Mouse (Mus musculus) MEL (cell line): Measurements from ENCODE around the gene Phyh. TPM values are rescaled to one million over a fixed set of nuclear protein-coding genes. Genes with fewer than 3 reads are reported as not detected.

ENCODE experiments used
- DNase-seq: peaks from one replicate; pipeline ENCODE4 v3.0.0; 2011; ENCODE audit warnings: low read depth, low spot score
- H3K27ac ChIP-seq: 2 replicates; pipeline ENCODE4 v1.5.1; 2012; ENCODE audit warnings: low read depth, mild to moderate bottlenecking, control low read depth, low read length, moderate library complexity; ENCODE audit not compliant: control insufficient read depth
- H3K27me3 ChIP-seq, 2 experiments: fragments of 150-350 bp in 1 of 2; sonication (generic) in 1 of 2; 2 replicates each; pipeline ENCODE4 v1.6.1; 2012; ENCODE audit warnings: low read length in 2 of 2, mild to moderate bottlenecking in 2 of 2, improper control_type of control experiment in 1 of 2, moderate library complexity in 1 of 2; ENCODE audit not compliant: insufficient read depth in 2 of 2, control insufficient read depth in 1 of 2
- H3K36me3 ChIP-seq, 2 experiments: 2 replicates each; pipeline ENCODE4 v1.6.1; 2012 to 2014; ENCODE audit warnings: low read length in 2 of 2, improper control_type of control experiment in 1 of 2, inconsistent platforms in 1 of 2, mild to moderate bottlenecking in 1 of 2; ENCODE audit not compliant: insufficient read depth in 2 of 2, control insufficient read depth in 1 of 2
- H3K4me1 ChIP-seq, 2 experiments: fragments of 150-350 bp in 1 of 2; sonication (generic) in 1 of 2; 2 replicates each; pipeline ENCODE4 v1.6.1; 2012; ENCODE audit warnings: low read length in 2 of 2, improper control_type of control experiment in 1 of 2, mild to moderate bottlenecking in 1 of 2; ENCODE audit not compliant: insufficient read depth in 2 of 2, control insufficient read depth in 1 of 2
- H3K4me3 ChIP-seq, 2 experiments: fragments of 150-350 bp in 1 of 2; sonication (generic) in 1 of 2; 2 replicates each; pipeline ENCODE4 v1.5.1; 2012; ENCODE audit warnings: low read depth in 2 of 2, low read length in 2 of 2, mild to moderate bottlenecking in 2 of 2, moderate library complexity in 2 of 2, control low read depth in 1 of 2, improper control_type of control experiment in 1 of 2; ENCODE audit not compliant: control insufficient read depth in 1 of 2, insufficient read depth in 1 of 2
- H3K79me2 ChIP-seq: 2 replicates; pipeline ENCODE4 v1.6.1; 2012; ENCODE audit warnings: mild to moderate bottlenecking, low read length, moderate library complexity; ENCODE audit not compliant: control insufficient read depth, poor library complexity, insufficient read depth
- H3K9ac ChIP-seq: 2 replicates; pipeline ENCODE4 v1.6.1; 2012; ENCODE audit warnings: low read depth, mild to moderate bottlenecking, control low read depth, low read length, moderate library complexity; ENCODE audit not compliant: control insufficient read depth, poor library complexity, severe bottlenecking
- H3K9me3 ChIP-seq: fragments of 150-350 bp; sonication (generic); replicated peaks from 2 replicates; pipeline ENCODE4 v1.6.1; 2012; ENCODE audit warnings: mild to moderate bottlenecking, low read length, improper control_type of control experiment, moderate library complexity; ENCODE audit not compliant: insufficient read depth
- CHD1 ChIP-seq: IDR thresholded peaks from 2 replicates; pipeline ENCODE4 v1.6.1; 2012; ENCODE audit warnings: low read depth, mild to moderate bottlenecking, inconsistent platforms, low read length, improper control_type of control experiment
- CHD2 ChIP-seq: IDR thresholded peaks from 2 replicates; pipeline ENCODE4 v1.6.1; 2011; ENCODE audit warnings: low read length, improper control_type of control experiment
- E2F4 ChIP-seq: IDR thresholded peaks from 2 replicates; pipeline ENCODE4 v1.6.1; 2011; ENCODE audit warnings: low read depth, low read length, improper control_type of control experiment, borderline replicate concordance
- ELF1 ChIP-seq: IDR thresholded peaks from 2 replicates; pipeline ENCODE4 v1.6.1; 2014; ENCODE audit warnings: low read depth, mild to moderate bottlenecking, inconsistent platforms, low read length, improper control_type of control experiment, moderate library complexity
- GABPA ChIP-seq: IDR thresholded peaks from 2 replicates; pipeline ENCODE4 v1.6.1; 2012; ENCODE audit warnings: low read depth, mild to moderate bottlenecking, inconsistent platforms, low read length, improper control_type of control experiment, moderate library complexity
- GATA1 ChIP-seq: IDR thresholded peaks from 2 replicates; pipeline ENCODE4 v1.6.1; 2011; ENCODE audit warnings: low read depth, low read length, improper control_type of control experiment
- MAFK ChIP-seq: IDR thresholded peaks from 2 replicates; pipeline ENCODE4 v1.6.1; 2011; ENCODE audit warnings: low read depth, mild to moderate bottlenecking, low read length, improper control_type of control experiment, borderline replicate concordance
- MEF2A ChIP-seq: IDR thresholded peaks from 2 replicates; pipeline ENCODE4 v1.6.1; 2014; ENCODE audit warnings: low read depth, mild to moderate bottlenecking, inconsistent platforms, low read length, improper control_type of control experiment; ENCODE audit not compliant: poor library complexity, insufficient replicate concordance, severe bottlenecking; ENCODE audit errors: extremely low read depth
- MXI1 ChIP-seq: IDR thresholded peaks from 2 replicates; pipeline ENCODE4 v1.6.1; 2011; ENCODE audit warnings: mild to moderate bottlenecking, low read depth, low read length, improper control_type of control experiment
- MYB ChIP-seq: IDR thresholded peaks from 2 replicates; pipeline ENCODE4 v1.6.1; 2011; ENCODE audit warnings: mild to moderate bottlenecking, low read depth, low read length, improper control_type of control experiment
- NELFE ChIP-seq: IDR thresholded peaks from 2 replicates; pipeline ENCODE4 v1.6.1; 2011; ENCODE audit warnings: low read depth, low read length, improper control_type of control experiment
- RAD21 ChIP-seq: IDR thresholded peaks from 2 replicates; pipeline ENCODE4 v1.6.1; 2011; ENCODE audit warnings: mild to moderate bottlenecking, low read depth, low read length, improper control_type of control experiment
- RCOR1 ChIP-seq: IDR thresholded peaks from 2 replicates; pipeline ENCODE4 v1.6.1; 2012; ENCODE audit warnings: low read depth, mild to moderate bottlenecking, inconsistent platforms, low read length, improper control_type of control experiment
- TAL1 ChIP-seq: IDR thresholded peaks from 2 replicates; pipeline ENCODE4 v1.6.1; 2012; ENCODE audit warnings: mild to moderate bottlenecking, inconsistent platforms, low read length, moderate library complexity, mixed read lengths
- TBP ChIP-seq: IDR thresholded peaks from 2 replicates; pipeline ENCODE4 v1.8.0; 2011; ENCODE audit warnings: low read depth, low read length, improper control_type of control experiment
- TCF12 ChIP-seq: IDR thresholded peaks from 2 replicates; pipeline ENCODE4 v1.6.1; 2014; ENCODE audit warnings: low read depth, mild to moderate bottlenecking, inconsistent platforms, low read length, improper control_type of control experiment, moderate library complexity
- UBTF ChIP-seq: IDR thresholded peaks from 2 replicates; pipeline ENCODE4 v1.6.1; 2012; ENCODE audit warnings: low read depth, mild to moderate bottlenecking, inconsistent platforms, low read length, improper control_type of control experiment, moderate library complexity, borderline replicate concordance; ENCODE audit not compliant: insufficient read depth
- USF1 ChIP-seq: IDR thresholded peaks from 2 replicates; pipeline ENCODE4 v1.6.1; 2014; ENCODE audit warnings: low read depth, mild to moderate bottlenecking, inconsistent platforms, low read length, improper control_type of control experiment, moderate library complexity
- ZMIZ1 ChIP-seq: IDR thresholded peaks from 2 replicates; pipeline ENCODE4 v1.6.1; 2012; ENCODE audit warnings: low read depth, mild to moderate bottlenecking, inconsistent platforms, low read length, improper control_type of control experiment, moderate library complexity
- polyA plus RNA-seq, 2 experiments: library from polyadenylated mRNA; stranded (reverse) in 1 of 2; unstranded in 1 of 2; fragments of >175 nt in 1 of 2; fragments of >200 nt in 1 of 2; gene quantifications; 2 replicates each; pipeline versions ENCODE4 v1.2.1 to v1.2.4; 2012; ENCODE audit warnings: low replicate concordance in 2 of 2, low read depth in 1 of 2; ENCODE audit not compliant: insufficient read length in 2 of 2, insufficient read depth in 1 of 2, missing spikeins in 1 of 2
- total RNA-seq: library from RNA; depleted of rRNA; stranded (reverse); fragments of 300-350 nt; gene quantifications from 2 replicates; pipeline ENCODE4 v1.2.3, GENCODE M21; 2012

Gene Phyh
- total and polyA plus RNA-seq, 3 experiments, result not detected

DNA sequence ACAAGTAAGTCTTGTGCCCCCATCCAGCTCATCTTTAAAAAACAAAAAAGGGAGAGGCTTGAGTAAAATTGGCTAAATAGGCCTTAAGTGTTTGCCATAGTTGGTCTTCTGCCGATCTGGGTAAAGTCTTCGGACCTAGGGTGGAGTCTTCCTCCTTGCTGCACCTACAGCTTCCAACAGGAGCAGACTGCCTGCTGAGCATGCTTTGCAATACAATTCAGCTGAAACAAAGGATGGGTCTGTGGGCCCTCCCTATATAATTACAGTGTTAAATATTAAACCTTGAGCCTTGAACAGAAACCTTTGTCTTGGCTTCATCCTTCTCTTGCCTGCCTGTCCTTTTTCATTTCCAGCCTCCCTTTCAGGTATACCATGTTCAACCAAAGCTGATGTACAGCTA, 49.0 kb downstream of the Phyh start:
- H3K27me3 ChIP-seq, result peaks cover 1 to 9% of the 10 kb centered on the region in 2 experiments

DNA sequence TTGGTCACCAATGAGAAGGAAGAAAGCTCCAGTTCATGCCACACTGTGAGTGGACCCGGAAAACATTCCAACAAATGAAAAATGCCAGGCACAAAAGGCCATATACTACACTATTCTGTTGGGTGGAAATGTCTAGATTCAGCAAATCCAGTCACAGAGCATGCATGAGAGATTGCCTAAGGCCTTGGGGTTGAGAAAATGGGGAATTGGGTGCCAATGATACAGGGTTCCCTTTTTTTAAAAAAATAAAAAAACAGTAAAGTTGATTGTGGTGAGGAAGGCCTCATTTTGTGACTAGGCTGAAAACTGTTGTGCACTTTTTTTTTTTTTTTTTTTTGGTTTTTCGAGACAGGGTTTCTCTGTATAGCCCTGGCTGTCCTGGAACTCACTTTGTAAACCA, 50.3 kb downstream of the Phyh start:
- TF ChIP-seq GATA1 (no peak), RCOR1 (no peak), ZMIZ1 (no peak), ELF1 (no peak), MEF2A (no peak), CHD1 (no peak)
- no peak overlapping the region for H3K9ac ChIP-seq
- no peaks in the 10 kb centered on the region for H3K36me3 ChIP-seq

More for the DNA sequence above, 49.0 kb downstream of the Phyh start:
- Histone ChIP-seq H3K4me3 (no peak overlapping the region), H3K27ac (no peak overlapping the region), H3K4me1 (no peaks in the 10 kb centered on the region), H3K36me3 (no peaks in the 10 kb centered on the region)
- no peak for DNase-seq
- no peak for TF ChIP-seq E2F4
- no peak for TF ChIP-seq CHD2
- no peak for TF ChIP-seq TAL1
- TF ChIP-seq UBTF, result no peak
- TF ChIP-seq TCF12, result no peak
- TF ChIP-seq MYB, result no peak
- no peak for TF ChIP-seq GABPA
- no peak for TF ChIP-seq MXI1
- no peak for TF ChIP-seq MAFK
- TF ChIP-seq, all 39 proteins: peak for 0
- no peaks in the 10 kb centered on the region for H3K79me2 ChIP-seq
- no peaks in the 10 kb centered on the region for H3K9me3 ChIP-seq
- H3K9ac ChIP-seq, result no peak overlapping the region

DNA sequence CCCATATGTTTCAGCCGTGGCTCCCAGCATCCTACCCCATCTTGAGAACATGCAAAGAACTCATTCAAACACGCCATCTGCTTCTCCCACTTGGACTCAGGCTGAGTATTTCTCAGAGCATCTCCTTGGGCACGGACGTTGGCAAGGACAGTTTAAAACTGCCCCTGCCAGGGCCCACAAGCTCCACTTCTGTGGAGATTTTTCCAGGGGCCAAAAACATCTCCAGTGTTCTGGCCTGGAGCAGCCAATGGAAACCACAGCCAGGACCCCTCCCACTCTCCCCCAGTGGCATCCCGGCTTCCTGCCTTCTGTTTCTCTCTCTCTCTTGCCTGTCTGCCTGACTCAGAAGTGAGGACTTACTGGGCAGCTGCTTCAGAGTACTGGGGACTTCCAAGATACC, 57.0 kb downstream of the Phyh start, which contains the start of gene Ucma:
Gene Ucma, plus strand, starts transcription at position 316 of the 400 bp plus-strand sequence.
- no peaks in the 10 kb centered on the region for H3K79me2 ChIP-seq
- H3K9ac ChIP-seq, result no peak within 1 kb of the TSS

More for the DNA sequence above, 50.3 kb downstream of the Phyh start:
- Histone ChIP-seq H3K9me3 (no peaks in the 10 kb centered on the region), H3K79me2 (no peaks in the 10 kb centered on the region), H3K27me3 (peaks cover 3 to 12% of the 10 kb centered on the region in 2 experiments), H3K4me3 (no peak overlapping the region), H3K4me1 (no peaks in the 10 kb centered on the region), H3K27ac (no peak overlapping the region)
- DNase-seq, result no peak

More for the DNA sequence above, 57.0 kb downstream of the Phyh start, which contains the start of gene Ucma:
- Histone ChIP-seq H3K36me3 (no peaks in the 10 kb centered on the region), H3K9me3 (no peaks in the 10 kb centered on the region), H3K27ac (no peak within 1 kb of the TSS), H3K4me3 (no peak within 1 kb of the TSS), H3K27me3 (peaks cover 7 to 11% of the 10 kb centered on the region in 2 experiments), H3K4me1 (no peaks in the 10 kb centered on the region)
- no peak for DNase-seq
- TF ChIP-seq TBP (no peak), RAD21 (no peak), NELFE (no peak), USF1 (no peak)
